Mouse (Mus musculus) heart, embryonic 15.5 days (tissue): ENCODE data around the gene Gpr61. TPM values are rescaled to one million over a fixed set of nuclear protein-coding genes. Genes with fewer than 3 reads are reported as not detected.

Experiments used
- ATAC-seq: fragments of 200-750 bp; cut with Nextera tagmentation; replicated peaks from 2 replicates; pipeline ENCODE4 v1.8.0; 2017; ENCODE audit warnings: low read depth, moderate TSS enrichment; ENCODE audit not compliant: insufficient number of reproducible peaks, insufficient read depth, low FRiP score
- H3K27ac ChIP-seq: fragments of 300-500 bp; sonication (generic); 2 replicates; pipeline ENCODE4 v1.5.1; 2015; ENCODE audit warnings: mild to moderate bottlenecking, inconsistent platforms
- H3K27me3 ChIP-seq: fragments of 300-500 bp; sonication (generic); 2 replicates; pipeline ENCODE4 v1.6.1; 2015; ENCODE audit warnings: inconsistent platforms
- H3K36me3 ChIP-seq: fragments of 300-500 bp; sonication (generic); 2 replicates; pipeline ENCODE4 v1.6.1; 2015; ENCODE audit warnings: mild to moderate bottlenecking, inconsistent platforms
- H3K4me1 ChIP-seq: fragments of 300-500 bp; sonication (generic); replicated peaks from 2 replicates; pipeline ENCODE4 v1.6.1; 2015; ENCODE audit warnings: inconsistent platforms
- H3K4me2 ChIP-seq: fragments of 300-500 bp; sonication (generic); 2 replicates; pipeline ENCODE4 v1.6.1; 2015; ENCODE audit warnings: inconsistent platforms, mild to moderate bottlenecking, moderate library complexity
- H3K4me3 ChIP-seq: fragments of 300-500 bp; sonication (generic); 2 replicates; pipeline ENCODE4 v1.5.1; 2015; ENCODE audit warnings: mild to moderate bottlenecking, inconsistent platforms
- H3K9ac ChIP-seq: fragments of 300-500 bp; sonication (generic); 2 replicates; pipeline ENCODE4 v1.6.1; 2015; ENCODE audit warnings: mild to moderate bottlenecking, inconsistent platforms
- H3K9me3 ChIP-seq: fragments of 300-500 bp; sonication (generic); replicated peaks from 2 replicates; pipeline ENCODE4 v1.6.1; 2016; ENCODE audit warnings: inconsistent platforms
- WGBS: fragments of 180-500 bp; shearing (Covaris S2); methylation state at CpG from one replicate; pipeline ENCODE4 v1.1.7; 2015; ENCODE audit warnings: mixed read lengths; 5-methylcytosine and 5-hydroxymethylcytosine counted together
- polyA plus RNA-seq: library from polyadenylated mRNA; unstranded; fragments of >200 nt; fragmentation: Nextera tagmentation; extraction: Ambion mirVana; gene quantifications from 2 replicates; pipeline ENCODE4 v1.2.1, GENCODE M21; 2015

The Gpr61 gene
- polyA plus RNA-seq, 1 experiment from 2014 or later: 0.16 TPM

- Histone ChIP-seq H3K4me3 (peak within 1 kb of the TSS; percentile 94), H3K27me3 (peaks cover 4% of the 10 kb centered on the region; the same call in 1 of the 2 replicates), H3K27ac (peak within 1 kb of the TSS; percentile 96), H3K36me3 (no peaks in the 10 kb centered on the region), H3K9me3 (no peaks in the 10 kb centered on the region), H3K4me1 (peaks cover 28% of the 10 kb centered on the region), H3K9ac (peak within 1 kb of the TSS; percentile 87), H3K4me2 (peak within 1 kb of the TSS; percentile 84)
- under 1% methylated on average over 63 of the region's 63 CpGs for WGBS
- peak; percentile 89 for ATAC-seq
These were observed 8.9 kb downstream of the Gpr61 start, which contains the start of gene Gnai3 for GRCm38 (mm10) chr3:108145534-108146445. TSS of gene Gnai3 (minus strand) at chr3:108146146.

GRCm38 (mm10) chr3:108140786-108141185 is 13.9 kb downstream of the Gpr61 start:
- Histone ChIP-seq H3K9ac (no peak overlapping the region), H3K4me2 (no peak overlapping the region), H3K4me1 (peaks cover 12% of the 10 kb centered on the region), H3K4me3 (no peak overlapping the region), H3K36me3 (0 out of 2 replicates have a peak, but pooled peaks cover 6% of the 10 kb centered on the region), H3K27me3 (no peaks in the 10 kb centered on the region), H3K27ac (no peak overlapping the region), H3K9me3 (no peaks in the 10 kb centered on the region)
- ATAC-seq: no peak
- 75% methylated on average over 4 of the region's 4 CpGs for WGBS

GRCm38 (mm10) chr3:108139113-108139512 is 15.6 kb downstream of the Gpr61 start:
- WGBS: 76% methylated on average over 1 of the region's 1 CpGs
- Histone ChIP-seq H3K36me3 (0 out of 2 replicates have a peak, but pooled peaks cover 6% of the 10 kb centered on the region), H3K27me3 (no peaks in the 10 kb centered on the region), H3K4me3 (no peak overlapping the region), H3K9me3 (no peaks in the 10 kb centered on the region), H3K9ac (no peak overlapping the region), H3K4me2 (no peak overlapping the region), H3K4me1 (peaks cover 6% of the 10 kb centered on the region), H3K27ac (no peak overlapping the region)
- no peak for ATAC-seq

DNA sequence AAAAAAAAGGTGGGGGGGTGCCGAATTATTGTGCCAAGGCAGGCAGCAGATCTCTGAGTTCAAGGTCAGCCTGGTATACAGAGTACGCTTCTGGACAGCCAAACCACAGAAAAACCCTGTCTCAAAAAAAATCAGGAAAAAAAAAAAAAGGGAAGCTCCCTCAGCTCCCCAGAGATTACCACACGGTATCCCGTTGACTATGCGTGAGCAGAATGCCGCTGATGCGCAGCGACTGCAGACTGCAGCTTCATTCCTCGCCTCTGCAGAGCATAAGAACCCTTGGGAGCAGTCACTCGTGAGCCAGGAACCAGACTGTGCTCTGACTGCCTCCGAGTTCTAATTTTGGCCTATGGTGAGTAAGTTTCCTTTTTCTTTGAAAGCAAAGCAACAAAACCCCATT is 20.0 kb downstream of the Gpr61 start:
- Histone ChIP-seq H3K9ac (no peak overlapping the region), H3K27ac (no peak overlapping the region), H3K4me3 (no peak overlapping the region), H3K4me1 (peaks cover 30% of the 10 kb centered on the region), H3K9me3 (no peaks in the 10 kb centered on the region), H3K27me3 (no peaks in the 10 kb centered on the region), H3K36me3 (no peaks in the 10 kb centered on the region), H3K4me2 (0 out of 2 replicates have a peak overlapping the region, but pooled peaks have one; percentile 0)
- no peak for ATAC-seq
- 71% methylated on average over 11 of the region's 11 CpGs for WGBS

GRCm38 (mm10) chr3:108132484-108132883 is 22.2 kb downstream of the Gpr61 start:
- Histone ChIP-seq H3K4me3 (no peak overlapping the region), H3K36me3 (no peaks in the 10 kb centered on the region), H3K9ac (no peak overlapping the region), H3K9me3 (no peaks in the 10 kb centered on the region), H3K27ac (peak overlapping the region; percentile 45), H3K27me3 (no peaks in the 10 kb centered on the region), H3K4me2 (no peak overlapping the region), H3K4me1 (peaks cover 40% of the 10 kb centered on the region)
- WGBS: 71% methylated on average over 1 of the region's 1 CpGs
- ATAC-seq: no peak

- H3K9ac ChIP-seq: no peak overlapping the region
- no peak overlapping the region for H3K4me3 ChIP-seq
- H3K36me3 ChIP-seq: no peaks in the 10 kb centered on the region
- no peak; the same call in 1 of the 2 replicates for ATAC-seq
- no peak overlapping the region for H3K4me2 ChIP-seq
- WGBS: 39% methylated on average over 1 of the region's 1 CpGs
- peak overlapping the region; percentile 45 for H3K27ac ChIP-seq
- H3K9me3 ChIP-seq: no peaks in the 10 kb centered on the region
- H3K4me1 ChIP-seq: peaks cover 40% of the 10 kb centered on the region
- no peaks in the 10 kb centered on the region for H3K27me3 ChIP-seq
These were observed 22.9 kb downstream of the Gpr61 start for GRCm38 (mm10) chr3:108131821-108132220.

DNA sequence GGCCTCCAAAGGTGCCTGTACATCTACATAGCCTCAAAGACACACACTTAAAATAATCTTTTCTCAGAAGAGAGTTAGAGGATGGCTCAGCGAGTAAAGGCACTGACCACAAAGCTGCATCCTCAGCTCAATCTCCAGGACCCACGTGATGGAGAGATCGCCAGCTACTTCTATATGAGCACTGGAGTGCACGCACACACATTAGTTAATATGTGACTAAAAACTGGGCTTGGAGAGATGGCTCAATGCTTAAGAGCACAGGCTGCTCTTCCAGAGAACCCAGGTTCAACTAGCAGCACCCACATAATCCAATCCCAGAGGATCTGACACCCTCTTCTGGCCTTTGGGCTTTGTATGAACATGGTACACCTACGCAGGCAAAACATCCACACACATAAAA is 23.5 kb downstream of the Gpr61 start:
- ATAC-seq: no peak
- no peaks in the 10 kb centered on the region for H3K27me3 ChIP-seq
- no peak overlapping the region for H3K9ac ChIP-seq
- H3K36me3 ChIP-seq: no peaks in the 10 kb centered on the region
- no peak overlapping the region for H3K4me2 ChIP-seq
- H3K27ac ChIP-seq: no peak overlapping the region
- H3K4me1 ChIP-seq: peaks cover 40% of the 10 kb centered on the region
- H3K4me3 ChIP-seq: no peak overlapping the region
- no peaks in the 10 kb centered on the region for H3K9me3 ChIP-seq
- WGBS: 85% methylated on average over 5 of the region's 5 CpGs

GRCm38 (mm10) chr3:108129804-108130203 is 24.9 kb downstream of the Gpr61 start:
- Histone ChIP-seq H3K4me1 (peaks cover 39% of the 10 kb centered on the region), H3K27ac (no peak overlapping the region), H3K36me3 (no peaks in the 10 kb centered on the region), H3K9me3 (no peaks in the 10 kb centered on the region), H3K9ac (no peak overlapping the region), H3K4me3 (no peak overlapping the region), H3K4me2 (no peak overlapping the region), H3K27me3 (no peaks in the 10 kb centered on the region)
- ATAC-seq: no peak
- 63% methylated on average over 4 of the region's 4 CpGs for WGBS

- no peak for ATAC-seq
- no peaks in the 10 kb centered on the region for H3K27me3 ChIP-seq
- no peaks in the 10 kb centered on the region for H3K9me3 ChIP-seq
- H3K9ac ChIP-seq: no peak overlapping the region
- peaks cover 37% of the 10 kb centered on the region for H3K4me1 ChIP-seq
- H3K27ac ChIP-seq: no peak overlapping the region
- WGBS: 81% methylated on average over 4 of the region's 4 CpGs
- no peak overlapping the region for H3K4me2 ChIP-seq
- no peaks in the 10 kb centered on the region for H3K36me3 ChIP-seq
- H3K4me3 ChIP-seq: no peak overlapping the region
These were observed 25.3 kb downstream of the Gpr61 start for GRCm38 (mm10) chr3:108129367-108129766.

DNA sequence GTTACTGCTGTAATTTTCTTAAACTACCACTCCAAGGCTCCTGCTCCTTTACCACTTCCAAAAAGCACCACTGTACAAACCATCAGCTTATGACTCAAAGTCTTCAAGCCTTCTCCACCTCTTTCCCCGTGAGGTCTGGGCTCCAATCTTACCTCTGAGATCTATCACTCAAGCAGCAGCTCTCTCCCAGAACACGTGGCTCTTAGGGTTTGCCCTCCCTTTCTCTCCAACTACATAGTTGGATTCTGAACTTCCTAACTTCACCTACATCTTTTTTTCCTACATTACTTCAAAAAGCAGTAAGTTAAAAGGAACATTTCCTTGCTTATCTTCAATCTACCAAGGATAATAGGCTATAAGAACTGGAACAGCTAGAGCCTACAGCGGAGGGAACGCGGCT is 26.2 kb downstream of the Gpr61 start:
- Histone ChIP-seq H3K4me2 (no peak overlapping the region), H3K27ac (no peak overlapping the region), H3K9me3 (no peaks in the 10 kb centered on the region), H3K36me3 (no peaks in the 10 kb centered on the region; the same call in 1 of the 2 replicates), H3K27me3 (no peaks in the 10 kb centered on the region), H3K4me1 (peaks cover 36% of the 10 kb centered on the region), H3K9ac (no peak overlapping the region), H3K4me3 (no peak overlapping the region)
- ATAC-seq: no peak
- WGBS: 66% methylated on average over 5 of the region's 5 CpGs

- ATAC-seq: no peak
- 90% methylated on average over 3 of the region's 3 CpGs for WGBS
These were observed 28.4 kb downstream of the Gpr61 start for GRCm38 (mm10) chr3:108126327-108126726.

More at GRCm38 (mm10) chr3:108126327-108126726, 28.4 kb downstream of the Gpr61 start:
- no peak overlapping the region for H3K9ac ChIP-seq
- no peaks in the 10 kb centered on the region for H3K27me3 ChIP-seq
- no peaks in the 10 kb centered on the region for H3K9me3 ChIP-seq
- H3K27ac ChIP-seq: no peak overlapping the region
- no peak overlapping the region for H3K4me3 ChIP-seq
- H3K4me2 ChIP-seq: no peak overlapping the region
- H3K36me3 ChIP-seq: peaks cover 6% of the 10 kb centered on the region; the same call in 1 of the 2 replicates
- H3K4me1 ChIP-seq: peaks cover 20% of the 10 kb centered on the region
